Mouse (Mus musculus) limb, embryonic 14.5 days (tissue): ENCODE measurements around the gene Nipal3. TPM values are rescaled to one million over a fixed set of nuclear protein-coding genes. Genes with fewer than 3 reads are reported as not detected.

Source experiments
- ATAC-seq: fragments of 200-750 bp; cut with Nextera tagmentation; 2 replicates; pipeline ENCODE4 v1.8.0; 2017; ENCODE audit warnings: low read depth, moderate number of reproducible peaks, moderate TSS enrichment; ENCODE audit not compliant: low FRiP score
- DNase-seq: peaks from one replicate; pipeline ENCODE4 v3.0.0-alpha.2; 2015; ENCODE audit warnings: low spot score
- H3K27ac ChIP-seq: fragments of 300-500 bp; sonication (generic); replicated peaks from 2 replicates; pipeline ENCODE4 v1.5.1; 2014; ENCODE audit warnings: low read depth, mild to moderate bottlenecking, low read length, moderate library complexity, mixed read lengths
- H3K27me3 ChIP-seq: fragments of 300-500 bp; sonication (generic); 2 replicates; pipeline ENCODE4 v1.6.1; 2014; ENCODE audit warnings: low read length, mixed read lengths; ENCODE audit not compliant: control insufficient read depth, insufficient read depth
- H3K36me3 ChIP-seq: fragments of 300-500 bp; sonication (generic); 2 replicates; pipeline ENCODE4 v1.6.1; 2014; ENCODE audit warnings: mild to moderate bottlenecking, low read length, moderate library complexity, mixed read lengths; ENCODE audit not compliant: control insufficient read depth, insufficient read depth
- H3K4me1 ChIP-seq: fragments of 300-500 bp; sonication (generic); 2 replicates; pipeline ENCODE4 v1.6.1; 2014; ENCODE audit warnings: antibody characterized with exemption, low read length, mixed read lengths; ENCODE audit not compliant: control insufficient read depth, insufficient read depth
- H3K4me2 ChIP-seq: fragments of 300-500 bp; sonication (generic); replicated peaks from 2 replicates; pipeline ENCODE4 v1.6.1; 2014; ENCODE audit warnings: low read depth, mild to moderate bottlenecking, low read length, moderate library complexity; ENCODE audit not compliant: severe bottlenecking
- H3K4me3 ChIP-seq: fragments of 300-500 bp; sonication (generic); replicated peaks from 2 replicates; pipeline ENCODE4 v1.5.1; 2014; ENCODE audit warnings: low read length
- H3K9ac ChIP-seq: fragments of 300-500 bp; sonication (generic); 2 replicates; pipeline ENCODE4 v1.6.1; 2014; ENCODE audit warnings: mild to moderate bottlenecking, low read depth, low read length, moderate library complexity; ENCODE audit not compliant: severe bottlenecking
- H3K9me3 ChIP-seq: fragments of 300-500 bp; sonication (generic); 2 replicates; pipeline ENCODE4 v1.6.1; 2016; ENCODE audit warnings: low read length; ENCODE audit not compliant: control insufficient read depth
- POLR2A ChIP-seq: fragments of 200-500 bp; IDR thresholded peaks from 2 replicates; pipeline ENCODE4 v1.8.0; 2012; ENCODE audit warnings: inconsistent platforms, mild to moderate bottlenecking, moderate library complexity, borderline replicate concordance; ENCODE audit not compliant: insufficient read depth, insufficient read length; ENCODE audit errors: extremely low read depth
- WGBS: fragments of 180-500 bp; shearing (Covaris S2); extraction: QIAGEN DNeasy Blood & Tissue Kit; methylation state at CpG from one replicate; pipeline ENCODE4 v1.1.7; 2014; 5-methylcytosine and 5-hydroxymethylcytosine counted together
- polyA plus RNA-seq, 2 experiments: library from polyadenylated mRNA; depleted of rRNA in 1 of 2; stranded (reverse) in 1 of 2; unstranded in 1 of 2; fragments of >200 nt; fragmentation: Nextera tagmentation in 1 of 2; extraction: Ambion mirVana in 1 of 2; gene quantifications; 2 replicates each; pipeline versions ENCODE4 v1.2.1 to v1.2.3; 2012 to 2014

Nipal3 gene
- polyA plus RNA-seq, 2 experiments, result 1.4 to 4.7 TPM

DNA sequence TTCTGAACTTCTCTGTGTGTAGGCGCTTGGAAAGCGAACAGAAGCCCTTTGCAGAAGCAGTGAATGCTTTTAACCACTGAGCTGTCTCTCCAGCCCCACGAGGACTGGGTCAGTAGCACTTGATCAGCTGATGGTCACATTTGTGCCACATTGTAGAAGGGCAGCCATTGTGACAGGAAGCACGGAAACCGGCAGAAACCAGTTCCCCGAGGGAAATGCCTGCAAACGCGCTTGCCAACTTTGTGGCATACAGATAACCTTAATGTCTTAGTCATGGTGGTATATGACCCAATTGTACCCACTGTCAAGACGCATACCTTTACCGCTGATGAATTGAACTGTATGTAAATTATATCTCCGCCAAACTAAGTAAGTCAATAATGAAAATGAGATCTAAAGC lies 11.0 kb upstream of the Nipal3 start:
- Histone ChIP-seq H3K4me2 (no peak overlapping the region), H3K4me3 (no peak overlapping the region), H3K4me1 (peaks cover 10% of the 10 kb centered on the region; the same call in 1 of the 2 replicates), H3K9me3 (no peaks in the 10 kb centered on the region), H3K27me3 (no peaks in the 10 kb centered on the region), H3K9ac (no peak overlapping the region), H3K27ac (no peak overlapping the region), H3K36me3 (no peaks in the 10 kb centered on the region)
- no peak for DNase-seq
- TF ChIP-seq POLR2A, result no peak
- no peak for ATAC-seq
- 81% methylated on average over 11 of the region's 11 CpGs for WGBS

DNA sequence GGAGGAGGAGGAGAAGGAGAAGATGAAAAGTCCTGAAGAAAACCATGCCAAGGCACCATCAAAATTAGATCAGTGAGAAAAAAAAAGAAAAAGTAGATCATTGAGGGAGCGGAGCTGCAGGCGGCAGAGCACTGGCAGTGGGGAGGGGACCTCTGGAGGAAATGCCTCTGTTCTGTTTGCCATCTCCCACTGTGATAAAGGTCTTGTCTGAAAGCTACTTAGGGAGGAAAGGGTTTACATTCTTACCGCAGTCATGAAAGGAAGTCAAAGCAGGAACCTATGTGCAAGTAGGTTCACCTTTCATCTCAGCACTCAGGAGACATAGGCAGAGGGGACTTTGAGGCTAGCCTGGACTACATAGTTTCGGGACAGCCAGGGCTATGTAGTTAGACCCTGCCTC lies 6.7 kb upstream of the Nipal3 start:
- no peaks in the 10 kb centered on the region for H3K4me1 ChIP-seq
- DNase-seq (no peak), ATAC-seq (no peak)
- WGBS, result 54% methylated on average over 4 of the region's 4 CpGs
- H3K9me3 ChIP-seq, result no peaks in the 10 kb centered on the region
- no peaks in the 10 kb centered on the region for H3K36me3 ChIP-seq
- no peak for TF ChIP-seq POLR2A
- H3K27ac ChIP-seq, result no peak overlapping the region
- H3K4me3 ChIP-seq, result no peak overlapping the region
- H3K4me2 ChIP-seq, result no peak overlapping the region
- no peak overlapping the region for H3K9ac ChIP-seq
- no peaks in the 10 kb centered on the region for H3K27me3 ChIP-seq

DNA sequence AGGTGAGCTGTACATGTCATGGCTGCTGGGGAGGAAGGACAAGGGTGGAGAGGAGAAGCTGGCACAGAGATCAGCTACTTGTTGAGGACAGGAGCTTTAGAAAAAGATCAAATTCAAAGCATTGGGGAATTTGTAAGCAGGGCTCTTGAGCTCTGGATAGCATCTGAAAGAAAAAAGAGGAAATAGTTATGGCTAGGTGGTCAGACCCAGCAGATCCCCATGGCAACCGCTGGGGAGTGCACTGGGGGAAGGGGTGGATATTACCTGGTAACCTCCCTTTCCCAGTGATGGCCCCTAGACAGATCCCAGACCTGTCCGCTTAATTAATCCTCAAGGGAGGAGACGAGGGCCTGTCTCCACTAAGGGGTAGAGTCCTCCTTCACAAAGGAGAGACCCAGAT lies 5.0 kb upstream of the Nipal3 start:
- Histone ChIP-seq H3K9ac (no peak overlapping the region), H3K4me2 (no peak overlapping the region), H3K9me3 (no peaks in the 10 kb centered on the region), H3K27ac (no peak overlapping the region), H3K4me3 (no peak overlapping the region), H3K4me1 (no peaks in the 10 kb centered on the region), H3K27me3 (no peaks in the 10 kb centered on the region), H3K36me3 (no peaks in the 10 kb centered on the region)
- no peak for TF ChIP-seq POLR2A
- WGBS, result 74% methylated on average over 3 of the region's 3 CpGs
- DNase-seq (no peak), ATAC-seq (no peak)

DNA sequence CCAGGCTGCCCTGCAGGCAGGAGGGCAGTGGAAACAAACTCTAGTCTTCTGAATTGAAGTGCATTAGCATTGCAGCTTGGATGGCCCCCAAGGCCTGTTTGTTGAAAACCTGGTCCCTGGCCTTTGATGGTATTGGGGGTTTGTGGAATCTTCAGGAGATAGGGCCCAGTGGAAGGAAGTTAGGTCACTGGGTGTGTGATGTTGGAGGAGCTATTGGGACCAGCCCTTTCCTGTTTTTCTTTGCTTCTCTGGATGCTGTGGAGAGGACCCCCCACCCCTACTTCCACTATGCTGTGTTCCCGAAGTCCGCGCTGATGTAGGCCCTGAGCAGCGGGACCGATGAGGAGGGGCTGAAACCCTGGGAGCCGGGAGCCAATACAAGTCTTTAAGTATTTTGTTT lies 3.3 kb upstream of the Nipal3 start:
- no peak for DNase-seq
- Histone ChIP-seq H3K27me3 (no peaks in the 10 kb centered on the region), H3K4me3 (no peak overlapping the region), H3K9me3 (no peaks in the 10 kb centered on the region), H3K4me2 (no peak overlapping the region), H3K36me3 (no peaks in the 10 kb centered on the region), H3K4me1 (peaks cover 4% of the 10 kb centered on the region; the same call in 1 of the 2 replicates), H3K27ac (no peak overlapping the region), H3K9ac (no peak overlapping the region)
- TF ChIP-seq POLR2A, result no peak
- ATAC-seq, result no peak
- WGBS, result 80% methylated on average over 6 of the region's 6 CpGs

DNA sequence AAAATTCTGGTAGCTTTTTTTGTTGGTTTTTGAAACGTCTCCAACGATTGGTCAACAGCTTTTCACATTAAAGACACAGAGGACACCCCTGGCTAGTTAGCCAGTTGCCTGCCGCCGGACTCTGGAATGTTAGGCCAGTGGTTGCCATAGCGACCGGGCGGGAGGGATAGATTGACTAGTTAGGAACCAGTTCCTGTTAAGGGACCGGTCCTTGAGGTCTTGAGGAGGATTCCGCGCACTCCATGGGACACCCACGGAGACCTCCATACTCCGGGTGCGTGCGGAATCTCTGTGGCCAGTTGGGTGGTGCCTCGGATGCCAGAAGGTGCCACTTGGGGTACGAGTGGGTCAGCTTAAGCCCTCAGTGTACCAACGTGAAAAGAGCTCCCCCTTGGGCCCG lies 972 bp upstream of the Nipal3 start:
- no peak overlapping the region for H3K4me2 ChIP-seq
- no peak for ATAC-seq

GRCm38 (mm10) chr4:135495397-135495791 lies 556 bp upstream of the Nipal3 start:
- Histone ChIP-seq H3K36me3 (peaks cover 3% of the 10 kb centered on the region; the same call in 1 of the 2 replicates), H3K4me1 (peaks cover 4% of the 10 kb centered on the region; the same call in 1 of the 2 replicates), H3K27ac (no peak overlapping the region), H3K4me2 (peak overlapping the region; percentile 95), H3K9ac (no peak overlapping the region), H3K27me3 (no peaks in the 10 kb centered on the region), H3K9me3 (no peaks in the 10 kb centered on the region), H3K4me3 (peak overlapping the region; percentile 60)
- no peak for TF ChIP-seq POLR2A
- ATAC-seq (no peak), DNase-seq (no peak)
- WGBS, result 16% methylated on average over 9 of the region's 9 CpGs

More for the DNA sequence above, 972 bp upstream of the Nipal3 start:
- Histone ChIP-seq H3K27me3 (no peaks in the 10 kb centered on the region), H3K9me3 (no peaks in the 10 kb centered on the region), H3K4me3 (no peak overlapping the region), H3K27ac (no peak overlapping the region), H3K36me3 (0 out of 2 replicates have a peak, but pooled peaks cover under 1% of the 10 kb centered on the region), H3K9ac (no peak overlapping the region), H3K4me1 (peaks cover 4% of the 10 kb centered on the region; the same call in 1 of the 2 replicates)
- WGBS, result 22% methylated on average over 18 of the region's 18 CpGs
- no peak for TF ChIP-seq POLR2A
- DNase-seq, result no peak
